Mouse (Mus musculus): ENCODE data around the gene Bbs2. TPM values are rescaled to one million over a fixed set of nuclear protein-coding genes. Genes with fewer than 3 reads are reported as not detected.

Gene Bbs2
- total and polyA plus RNA-seq, 3 experiments = 6.1 to 14.1 (median 8.5) TPM

- no peak overlapping the region for H3K9ac ChIP-seq (ENCODE audit: low read depth, low read length)
- H3K36me3 ChIP-seq (ENCODE audit: control insufficient read depth, insufficient read depth, low read length) = no peaks in the 10 kb centered on the region
- H3K27me3 ChIP-seq (ENCODE audit: control insufficient read depth, insufficient read depth, low read length) = no peaks in the 10 kb centered on the region
- no peaks in the 10 kb centered on the region for H3K4me1 ChIP-seq (ENCODE audit: control insufficient read depth, insufficient read depth, low read length)
- WGBS = 78% methylated on average over 5 of the region's 5 CpGs
- no peaks in the 10 kb centered on the region for H3K79me2 ChIP-seq (replicated peaks; ENCODE audit: control insufficient read depth, insufficient read depth, low read length)
- DNase-seq = no peak
- intact Hi-C loops (cut with DNase I) = no loop called here
- no peak for TF ChIP-seq POLR2A (IDR thresholded peaks at IDR 0.05; ENCODE audit: insufficient read depth, low read depth, low read length)
- TF ChIP-seq EP300 (IDR thresholded peaks at IDR 0.05; ENCODE audit: insufficient read depth, low read depth, low read length) = no peak
- TF ChIP-seq CTCF (IDR thresholded peaks at IDR 0.05) = no peak
- H3K4me3 ChIP-seq = no peak overlapping the region
- H3K27ac ChIP-seq = no peak overlapping the region
Measured at GRCm38 (mm10) chr8:94132096-94132495, 33.4 kb upstream of the Bbs2 start.

- Histone ChIP-seq H3K4me3 (no peak overlapping the region), H3K9ac (ENCODE audit: low read depth, low read length) (no peak overlapping the region), H3K79me2 (replicated peaks; ENCODE audit: control insufficient read depth, insufficient read depth, low read length) (no peaks in the 10 kb centered on the region), H3K36me3 (ENCODE audit: control insufficient read depth, insufficient read depth, low read length) (no peaks in the 10 kb centered on the region), H3K27ac (no peak overlapping the region), H3K4me1 (ENCODE audit: control insufficient read depth, insufficient read depth, low read length) (no peaks in the 10 kb centered on the region), H3K27me3 (ENCODE audit: control insufficient read depth, insufficient read depth, low read length) (no peaks in the 10 kb centered on the region)
- 95% methylated on average over 4 of the region's 4 CpGs for WGBS
- intact Hi-C loops (cut with DNase I) = no loop called here
- TF ChIP-seq CTCF (IDR thresholded peaks at IDR 0.05) (no peak), POLR2A (IDR thresholded peaks at IDR 0.05; ENCODE audit: insufficient read depth, low read depth, low read length) (no peak), EP300 (IDR thresholded peaks at IDR 0.05; ENCODE audit: insufficient read depth, low read depth, low read length) (no peak)
- DNase-seq = no peak
Measured at GRCm38 (mm10) chr8:94130126-94130525, 31.4 kb upstream of the Bbs2 start.

GRCm38 (mm10) chr8:94129133-94129789 is 30.5 kb upstream of the Bbs2 start:
- Histone ChIP-seq H3K27me3 (ENCODE audit: control insufficient read depth, insufficient read depth, low read length) (no peaks in the 10 kb centered on the region), H3K27ac (no peak overlapping the region), H3K4me3 (no peak overlapping the region), H3K9ac (ENCODE audit: low read depth, low read length) (no peak overlapping the region), H3K79me2 (replicated peaks; ENCODE audit: control insufficient read depth, insufficient read depth, low read length) (no peaks in the 10 kb centered on the region), H3K4me1 (ENCODE audit: control insufficient read depth, insufficient read depth, low read length) (no peaks in the 10 kb centered on the region), H3K36me3 (ENCODE audit: control insufficient read depth, insufficient read depth, low read length) (no peaks in the 10 kb centered on the region)
- TF ChIP-seq EP300 (IDR thresholded peaks at IDR 0.05; ENCODE audit: insufficient read depth, low read depth, low read length) (no peak), CTCF (IDR thresholded peaks at IDR 0.05) (no peak), POLR2A (IDR thresholded peaks at IDR 0.05; ENCODE audit: insufficient read depth, low read depth, low read length) (no peak)
- DNase-seq = no peak
- intact Hi-C loops (cut with DNase I) = no loop called here
- 87% methylated on average over 6 of the region's 6 CpGs for WGBS

GRCm38 (mm10) chr8:94127711-94128110 is 29.0 kb upstream of the Bbs2 start:
- no peak for DNase-seq
- Histone ChIP-seq H3K4me1 (ENCODE audit: control insufficient read depth, insufficient read depth, low read length) (no peaks in the 10 kb centered on the region), H3K36me3 (ENCODE audit: control insufficient read depth, insufficient read depth, low read length) (no peaks in the 10 kb centered on the region), H3K27me3 (ENCODE audit: control insufficient read depth, insufficient read depth, low read length) (no peaks in the 10 kb centered on the region), H3K4me3 (no peak overlapping the region), H3K27ac (no peak overlapping the region), H3K9ac (ENCODE audit: low read depth, low read length) (no peak overlapping the region), H3K79me2 (replicated peaks; ENCODE audit: control insufficient read depth, insufficient read depth, low read length) (no peaks in the 10 kb centered on the region)
- TF ChIP-seq EP300 (IDR thresholded peaks at IDR 0.05; ENCODE audit: insufficient read depth, low read depth, low read length) (no peak), POLR2A (IDR thresholded peaks at IDR 0.05; ENCODE audit: insufficient read depth, low read depth, low read length) (no peak), CTCF (IDR thresholded peaks at IDR 0.05) (no peak)
- intact Hi-C loops (cut with DNase I) = no loop called here
- 74% methylated on average over 6 of the region's 6 CpGs for WGBS

GRCm38 (mm10) chr8:94122711-94123468 is 24.2 kb upstream of the Bbs2 start:
- intact Hi-C loops (cut with DNase I) = no loop called here
- no peaks in the 10 kb centered on the region for H3K4me1 ChIP-seq (ENCODE audit: control insufficient read depth, insufficient read depth, low read length)
- H3K4me3 ChIP-seq = no peak overlapping the region
- no peak overlapping the region for H3K27ac ChIP-seq
- no peaks in the 10 kb centered on the region for H3K79me2 ChIP-seq (replicated peaks; ENCODE audit: control insufficient read depth, insufficient read depth, low read length)
- H3K27me3 ChIP-seq (ENCODE audit: control insufficient read depth, insufficient read depth, low read length) = no peaks in the 10 kb centered on the region
- DNase-seq = no peak
- no peak for TF ChIP-seq EP300 (IDR thresholded peaks at IDR 0.05; ENCODE audit: insufficient read depth, low read depth, low read length)
- WGBS = 52% methylated on average over 8 of the region's 8 CpGs
- H3K9ac ChIP-seq (ENCODE audit: low read depth, low read length) = no peak overlapping the region
- no peaks in the 10 kb centered on the region for H3K36me3 ChIP-seq (ENCODE audit: control insufficient read depth, insufficient read depth, low read length)

GRCm38 (mm10) chr8:94121625-94122024 is 22.9 kb upstream of the Bbs2 start:
- intact Hi-C loops (cut with DNase I) = no loop called here

More at GRCm38 (mm10) chr8:94121625-94122024, 22.9 kb upstream of the Bbs2 start:
- Histone ChIP-seq H3K4me1 (ENCODE audit: control insufficient read depth, insufficient read depth, low read length) (no peaks in the 10 kb centered on the region), H3K27me3 (ENCODE audit: control insufficient read depth, insufficient read depth, low read length) (no peaks in the 10 kb centered on the region), H3K9ac (ENCODE audit: low read depth, low read length) (no peak overlapping the region), H3K79me2 (replicated peaks; ENCODE audit: control insufficient read depth, insufficient read depth, low read length) (no peaks in the 10 kb centered on the region), H3K36me3 (ENCODE audit: control insufficient read depth, insufficient read depth, low read length) (no peaks in the 10 kb centered on the region), H3K4me3 (no peak overlapping the region), H3K27ac (no peak overlapping the region)
- 83% methylated on average over 9 of the region's 9 CpGs for WGBS
- TF ChIP-seq POLR2A (IDR thresholded peaks at IDR 0.05; ENCODE audit: insufficient read depth, low read depth, low read length) (no peak), CTCF (IDR thresholded peaks at IDR 0.05) (no peak), EP300 (IDR thresholded peaks at IDR 0.05; ENCODE audit: insufficient read depth, low read depth, low read length) (no peak)
- DNase-seq = no peak
